Mouse (Mus musculus): ENCODE measurements around the gene Bco1.

Bco1 gene

GRCm38 (mm10) chr8:117156866-117157768, 61.5 kb downstream of the Bco1 start:
- DNase-seq = no peak

- DNase-seq = peak; percentile 97
These were observed 62.1 kb downstream of the Bco1 start for GRCm38 (mm10) chr8:117157769-117158091.

GRCm38 (mm10) chr8:117158135-117158761, 62.6 kb downstream of the Bco1 start, which contains the start of gene Gan:
TSS of gene Gan (plus strand) at chr8:117158135.
- peak; percentile 25 for DNase-seq

- no peak for DNase-seq
These were observed 63.4 kb downstream of the Bco1 start for GRCm38 (mm10) chr8:117159031-117159430.

- DNase-seq = no peak
These were observed 69.3 kb downstream of the Bco1 start for GRCm38 (mm10) chr8:117164912-117165311.

- DNase-seq = no peak
These were observed 69.9 kb downstream of the Bco1 start for GRCm38 (mm10) chr8:117165542-117165941.

- DNase-seq = no peak
These were observed 70.9 kb downstream of the Bco1 start for GRCm38 (mm10) chr8:117166515-117166914.

GRCm38 (mm10) chr8:117167243-117167883, 71.7 kb downstream of the Bco1 start:
- DNase-seq = no peak

GRCm38 (mm10) chr8:117168378-117168777, 72.7 kb downstream of the Bco1 start:
- no peak for DNase-seq

GRCm38 (mm10) chr8:117171826-117172225, 76.2 kb downstream of the Bco1 start:
- no peak for DNase-seq

- DNase-seq = no peak
These were observed 77.2 kb downstream of the Bco1 start for GRCm38 (mm10) chr8:117172904-117173303.

GRCm38 (mm10) chr8:117173690-117174089, 78.0 kb downstream of the Bco1 start:
- DNase-seq = no peak

GRCm38 (mm10) chr8:117174536-117174935, 78.9 kb downstream of the Bco1 start:
- DNase-seq = no peak

GRCm38 (mm10) chr8:117176308-117176707, 80.7 kb downstream of the Bco1 start:
- DNase-seq = no peak

GRCm38 (mm10) chr8:117177236-117177635, 81.6 kb downstream of the Bco1 start:
- DNase-seq = no peak

GRCm38 (mm10) chr8:117178039-117178438, 82.4 kb downstream of the Bco1 start:
- no peak for DNase-seq

- DNase-seq = no peak
These were observed 83.0 kb downstream of the Bco1 start for GRCm38 (mm10) chr8:117178676-117179075.

- DNase-seq = no peak
These were observed 87.1 kb downstream of the Bco1 start for GRCm38 (mm10) chr8:117182746-117183145.

Data from right cerebral cortex, adult 18-20 months (tissue).